Mouse (Mus musculus) hindlimb bud, embryonic 11.5 days (tissue): ENCODE data around the gene Hoxd8.

ENCODE experiments used
- DNase-seq: peaks from one replicate; pipeline ENCODE4 v3.0.0-alpha.2; 2012; ENCODE audit warnings: low read depth, low spot score; ENCODE audit errors: extremely low spot score

Hoxd8 gene

DNA sequence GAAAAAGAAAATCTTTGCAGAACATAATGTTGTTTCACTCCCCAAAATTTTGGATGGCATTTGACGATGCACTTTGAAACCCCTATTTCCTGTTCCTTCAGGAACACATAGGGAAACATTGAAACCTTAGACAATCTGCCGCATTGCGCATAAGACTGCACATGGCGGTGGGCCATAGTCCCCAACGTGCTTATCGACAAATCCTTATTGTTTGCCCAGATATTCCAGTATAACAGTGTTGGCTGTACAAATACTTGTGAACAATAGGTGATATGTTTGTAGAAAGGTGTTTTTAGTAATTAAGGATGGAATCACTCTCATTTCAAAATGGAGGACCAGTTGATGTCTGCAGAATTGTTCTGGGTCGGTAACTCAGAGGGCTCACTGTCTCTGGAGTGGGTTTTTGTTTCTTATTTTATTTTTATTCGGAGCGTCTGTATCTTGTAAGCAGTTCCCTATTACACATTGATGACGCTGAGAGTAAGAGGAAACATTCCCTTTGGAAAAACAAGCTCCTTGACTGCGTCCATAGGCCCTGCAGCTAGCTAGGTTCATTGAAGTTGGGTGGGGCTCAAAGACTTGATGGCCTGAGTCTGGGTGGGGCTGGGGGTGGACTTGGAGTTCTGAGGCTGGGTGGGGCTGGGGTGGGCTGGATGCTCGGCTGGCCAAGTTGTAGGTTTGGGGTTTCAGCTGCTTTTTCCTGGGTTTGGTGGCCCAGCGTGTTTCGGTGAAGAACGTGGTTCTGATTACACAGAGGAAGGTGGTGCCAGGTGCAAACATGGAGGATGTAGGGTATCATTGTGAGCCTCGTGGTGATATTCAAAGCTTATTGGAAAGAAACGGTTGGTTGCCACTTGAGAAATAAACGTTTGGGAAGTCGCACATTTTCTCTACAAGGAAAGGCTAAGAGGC lies 9.1 kb downstream of the Hoxd8 start:
- no peak for DNase-seq

DNA sequence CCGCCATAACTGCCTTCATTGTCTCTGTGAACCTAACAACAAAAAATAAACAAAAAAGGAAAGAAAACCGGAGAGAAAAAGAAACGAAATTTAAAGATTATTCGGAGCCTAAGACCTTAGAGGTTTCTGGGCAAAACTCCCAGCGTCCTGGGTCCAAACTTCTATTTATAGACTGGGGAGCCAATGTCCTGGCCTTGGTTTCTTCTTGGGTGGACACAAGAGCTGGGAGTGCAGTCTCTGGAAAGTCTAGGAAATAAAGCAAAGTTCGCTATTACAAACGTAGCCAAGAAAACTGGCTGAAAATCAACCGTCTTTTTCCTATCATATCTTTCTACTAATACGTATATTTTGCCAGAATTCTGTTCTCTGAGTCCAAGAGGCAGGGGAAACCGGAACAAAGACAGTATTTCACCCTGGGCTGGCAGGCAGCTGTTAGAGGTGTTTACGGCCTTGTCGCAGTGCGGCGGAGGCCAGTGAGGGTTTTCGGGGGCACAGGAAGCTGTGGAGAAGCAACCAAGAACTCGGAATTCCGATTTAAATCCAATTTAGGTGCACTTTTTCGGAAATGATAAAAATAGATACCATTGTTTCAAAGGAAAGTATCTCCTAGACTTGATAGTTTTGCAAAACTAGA lies 9.9 kb downstream of the Hoxd8 start:
- DNase-seq: no peak

DNA sequence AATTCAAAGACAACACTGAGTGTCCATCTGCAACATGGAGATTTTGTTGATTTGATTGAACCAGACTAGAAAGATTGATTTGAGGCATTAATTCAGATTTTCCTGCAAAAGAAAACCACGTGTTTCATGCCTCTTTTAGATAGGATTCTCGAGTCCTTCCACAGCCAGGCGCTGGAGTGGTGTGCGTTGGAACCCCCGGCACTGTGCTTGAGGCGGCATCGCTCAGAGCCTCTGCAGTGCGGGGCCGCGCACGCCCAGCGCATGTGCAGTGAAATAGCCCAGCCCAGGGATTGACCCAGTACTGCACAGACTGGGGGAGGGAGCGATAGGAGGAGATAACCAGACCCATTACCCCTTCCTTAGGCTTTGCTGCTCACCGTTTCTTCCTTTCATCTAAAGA lies 10.5 kb downstream of the Hoxd8 start:
- DNase-seq: no peak

DNA sequence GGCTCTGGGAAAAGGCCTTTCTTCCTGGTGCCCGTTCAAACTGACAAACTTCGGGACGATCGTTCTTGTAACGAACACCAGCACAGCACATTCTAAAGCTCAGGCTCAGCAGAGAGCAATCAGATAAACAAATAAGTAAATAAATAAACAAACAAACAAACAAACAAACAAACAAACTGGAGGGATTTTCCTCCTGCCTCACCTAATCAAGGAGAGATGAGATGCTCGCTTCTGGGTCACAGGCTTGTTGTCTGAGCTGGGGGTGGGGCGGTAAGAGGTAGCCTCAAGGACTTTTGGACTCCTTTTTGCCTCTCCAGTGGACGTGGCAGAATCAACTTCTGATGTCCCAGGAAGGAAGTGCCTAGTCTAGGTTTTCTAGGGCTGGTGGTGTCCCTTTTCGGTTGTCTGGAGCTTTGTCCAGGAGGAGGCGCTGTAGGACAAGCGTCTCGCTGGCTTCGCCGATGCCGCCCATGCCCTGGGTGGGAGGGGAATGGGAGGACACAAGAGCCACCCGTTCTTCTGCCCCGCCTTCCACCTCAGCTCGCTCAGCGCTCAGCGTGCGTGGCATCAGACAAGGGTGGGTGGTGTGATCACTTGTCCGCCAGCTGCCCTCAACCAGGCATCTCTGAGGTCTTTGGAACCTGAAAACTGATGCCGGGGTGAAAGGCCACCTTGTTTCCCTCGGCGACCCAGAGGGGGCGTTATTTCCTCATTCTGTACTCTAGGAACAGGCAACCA lies 11.3 kb downstream of the Hoxd8 start:
- DNase-seq: peak; percentile 94

DNA sequence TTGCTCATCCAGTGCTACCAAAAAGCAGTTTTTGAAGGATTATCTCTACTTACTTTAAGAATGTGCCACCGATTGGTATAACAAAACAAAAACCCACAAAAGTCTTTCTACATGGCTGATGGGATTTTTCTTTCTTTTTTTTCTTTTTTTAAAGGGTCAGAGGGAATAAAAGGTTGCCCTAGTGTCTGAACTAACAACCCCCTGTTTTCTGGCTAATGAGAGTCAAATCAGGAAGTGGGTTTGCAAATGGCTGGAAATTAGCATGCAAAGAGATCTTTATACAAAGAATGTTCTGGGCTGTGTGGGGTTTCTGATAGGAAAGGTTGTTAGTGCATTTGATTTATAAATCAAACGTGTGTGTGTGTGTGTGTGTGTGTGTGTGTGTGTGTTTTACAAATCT lies 16.0 kb downstream of the Hoxd8 start:
- no peak for DNase-seq

DNA sequence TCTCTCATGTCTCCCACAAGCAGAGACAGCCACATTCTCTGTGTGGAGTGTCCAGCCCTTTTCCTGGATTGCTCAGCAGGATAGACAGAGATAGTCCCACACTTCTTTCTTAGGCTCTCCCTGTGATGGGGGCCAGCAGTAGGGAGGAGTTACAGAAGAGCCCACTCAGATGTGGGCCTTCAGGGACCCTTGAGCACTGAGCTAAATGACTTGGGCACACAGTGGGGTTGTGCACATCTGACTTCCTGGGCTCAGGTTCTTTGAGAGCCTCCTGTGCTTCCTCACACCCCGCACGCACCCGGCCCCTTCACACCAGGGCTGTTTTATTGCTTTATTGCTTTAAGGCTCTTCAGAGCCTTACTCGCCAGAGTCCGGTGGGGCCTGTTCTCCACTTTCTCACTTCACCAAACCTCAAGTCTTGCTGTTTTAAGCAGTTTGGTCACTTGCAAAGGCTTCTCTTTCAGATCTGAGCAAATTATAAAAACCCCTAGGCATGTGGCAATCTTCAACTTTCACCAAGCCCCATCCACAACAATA lies 16.6 kb downstream of the Hoxd8 start:
- no peak for DNase-seq

DNA sequence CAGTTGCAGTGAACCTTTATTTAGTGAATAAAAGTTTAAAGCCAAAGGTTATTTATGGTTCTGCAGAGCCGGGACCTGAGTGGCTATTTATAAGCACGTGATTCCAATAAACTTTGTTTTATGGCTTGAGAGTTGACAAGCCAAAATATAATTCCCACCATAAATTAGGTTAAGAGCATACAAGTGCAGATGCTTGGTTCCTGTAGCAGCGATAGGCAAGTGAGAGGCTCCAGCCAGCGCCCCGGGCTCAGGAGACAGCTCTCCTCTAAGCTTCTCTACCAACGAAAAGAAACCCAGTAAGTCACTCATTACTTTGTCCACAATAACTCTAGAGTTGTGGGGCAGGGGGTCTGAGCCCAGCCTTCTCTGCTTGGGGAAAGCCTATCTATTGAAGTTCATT lies 17.5 kb downstream of the Hoxd8 start:
- no peak for DNase-seq

DNA sequence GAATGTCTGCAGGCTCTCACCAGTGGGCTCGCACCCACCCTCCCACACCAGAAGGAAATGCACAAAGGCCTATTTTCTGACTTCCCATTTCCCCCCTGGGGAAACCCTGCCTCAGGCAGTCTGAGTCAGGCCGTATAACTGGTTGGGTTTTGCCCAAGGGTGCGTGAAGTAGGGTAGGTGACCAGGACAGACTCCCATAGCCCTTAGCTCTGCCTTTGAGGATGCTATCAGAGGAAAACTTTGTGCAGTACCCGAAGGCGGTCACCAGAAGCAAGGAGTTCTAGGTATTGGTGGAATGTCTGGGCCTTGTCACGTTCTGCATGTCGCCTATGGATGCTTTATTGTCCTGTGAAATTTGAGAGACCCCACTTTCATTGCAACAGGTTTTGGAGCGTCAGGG lies 18.5 kb downstream of the Hoxd8 start:
- no peak for DNase-seq

DNA sequence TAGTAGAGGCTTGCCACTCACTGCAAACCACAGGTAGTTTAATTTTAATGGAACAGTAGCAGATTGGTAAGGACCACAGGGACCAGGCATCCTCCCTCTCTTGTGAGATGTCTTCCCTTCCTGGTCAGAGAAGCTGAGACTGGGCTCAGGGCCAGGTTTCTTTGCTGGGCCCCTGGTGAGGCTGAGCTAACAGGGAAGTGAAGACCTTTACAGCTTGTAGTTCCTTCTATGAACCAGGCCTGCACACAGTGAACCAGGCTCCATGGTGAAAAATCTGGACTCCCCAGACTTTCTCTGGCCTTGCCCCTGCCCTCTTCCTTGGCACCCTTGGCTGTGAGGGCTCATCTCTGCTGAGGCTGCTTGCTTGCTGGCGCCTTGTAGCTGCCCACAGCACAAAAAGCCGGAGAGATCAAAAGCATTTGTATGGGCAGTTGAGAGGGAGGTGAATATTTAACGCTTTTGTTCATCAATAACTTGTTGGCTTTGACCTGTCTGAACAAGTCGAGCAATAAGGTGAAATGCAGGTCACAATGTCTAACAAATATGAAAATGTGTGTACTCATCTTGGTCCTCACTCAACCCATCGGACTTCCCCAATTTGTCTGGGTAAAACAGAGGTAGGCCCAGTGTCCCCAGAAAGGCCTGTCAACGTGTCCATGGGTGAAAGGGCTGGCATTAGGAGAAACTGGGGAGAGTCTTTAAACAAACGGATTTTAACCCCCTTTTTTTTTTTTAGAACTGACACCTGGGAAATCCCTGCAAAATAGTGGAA lies 20.0 kb downstream of the Hoxd8 start:
- DNase-seq: no peak

DNA sequence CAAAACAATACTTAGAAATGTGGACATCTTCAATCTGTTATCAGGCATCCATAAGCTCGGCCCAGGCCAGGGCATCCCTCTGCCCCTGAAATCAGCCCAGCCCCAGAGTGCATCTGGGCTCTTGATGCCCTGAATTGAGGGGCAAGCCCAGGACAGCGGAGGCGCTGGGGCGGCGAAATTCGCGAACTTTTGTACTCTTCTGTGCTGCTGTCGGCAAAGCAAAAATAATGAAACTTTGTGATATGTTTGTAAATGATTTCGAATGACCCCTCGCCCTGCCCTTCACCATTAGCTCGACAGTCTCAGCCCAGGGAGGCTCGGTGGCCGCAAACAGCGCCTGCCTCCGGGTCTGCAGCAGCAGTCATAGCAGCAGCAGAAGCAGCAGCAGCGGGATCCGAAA lies 20.8 kb downstream of the Hoxd8 start:
- DNase-seq: no peak

DNA sequence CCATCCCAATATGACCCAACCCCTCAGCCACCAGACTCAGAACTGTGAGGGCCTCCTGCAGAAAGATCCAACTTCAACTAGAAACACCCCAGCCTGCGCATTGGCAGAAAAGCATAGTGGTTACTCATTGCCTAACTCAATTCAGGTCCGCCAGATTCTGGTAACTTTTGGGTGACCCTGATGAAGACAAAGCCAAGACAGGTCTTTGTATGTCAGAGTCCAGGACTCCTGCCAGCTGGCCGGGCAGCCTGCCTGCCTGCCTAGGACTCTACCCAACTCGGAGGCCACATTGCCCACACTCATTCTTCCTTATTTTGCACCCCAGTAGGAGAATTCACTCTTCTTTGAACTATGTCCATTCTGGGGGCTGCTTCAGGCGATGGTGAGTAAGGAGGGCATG lies 22.1 kb downstream of the Hoxd8 start, which contains the start of gene Gm28230:
Gm28230 (plus strand) TSS at position 178 of the 400 bp plus-strand sequence.
- DNase-seq: no peak

DNA sequence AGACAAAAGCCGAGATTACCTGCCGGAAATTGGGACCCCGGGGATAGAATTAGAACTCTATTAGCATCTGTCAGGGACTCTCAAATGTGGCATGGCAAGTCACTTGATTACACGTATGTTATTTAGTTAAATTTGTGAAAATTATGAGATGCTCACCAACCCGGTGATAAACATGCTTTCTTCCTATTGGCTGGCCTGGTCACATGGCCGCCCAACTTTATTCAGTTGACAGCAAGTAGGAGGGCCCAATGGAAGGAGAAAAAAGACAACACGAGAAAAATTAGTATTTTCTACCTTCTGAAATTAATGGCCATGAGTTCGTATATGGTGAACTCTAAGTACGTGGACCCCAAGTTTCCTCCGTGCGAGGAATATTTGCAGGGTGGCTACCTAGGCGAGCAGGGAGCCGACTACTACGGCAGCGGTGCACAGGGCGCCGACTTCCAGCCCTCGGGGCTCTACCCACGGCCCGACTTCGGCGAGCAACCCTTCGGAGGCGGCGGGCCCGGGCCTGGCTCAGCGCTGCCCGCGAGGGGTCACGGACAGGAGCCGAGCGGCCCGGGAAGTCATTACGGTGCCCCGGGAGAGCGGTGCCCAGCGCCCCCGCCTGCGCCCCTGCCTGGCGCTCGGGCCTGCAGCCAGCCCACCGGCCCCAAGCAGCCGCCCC lies 22.7 kb downstream of the Hoxd8 start:
- no peak for DNase-seq

DNA sequence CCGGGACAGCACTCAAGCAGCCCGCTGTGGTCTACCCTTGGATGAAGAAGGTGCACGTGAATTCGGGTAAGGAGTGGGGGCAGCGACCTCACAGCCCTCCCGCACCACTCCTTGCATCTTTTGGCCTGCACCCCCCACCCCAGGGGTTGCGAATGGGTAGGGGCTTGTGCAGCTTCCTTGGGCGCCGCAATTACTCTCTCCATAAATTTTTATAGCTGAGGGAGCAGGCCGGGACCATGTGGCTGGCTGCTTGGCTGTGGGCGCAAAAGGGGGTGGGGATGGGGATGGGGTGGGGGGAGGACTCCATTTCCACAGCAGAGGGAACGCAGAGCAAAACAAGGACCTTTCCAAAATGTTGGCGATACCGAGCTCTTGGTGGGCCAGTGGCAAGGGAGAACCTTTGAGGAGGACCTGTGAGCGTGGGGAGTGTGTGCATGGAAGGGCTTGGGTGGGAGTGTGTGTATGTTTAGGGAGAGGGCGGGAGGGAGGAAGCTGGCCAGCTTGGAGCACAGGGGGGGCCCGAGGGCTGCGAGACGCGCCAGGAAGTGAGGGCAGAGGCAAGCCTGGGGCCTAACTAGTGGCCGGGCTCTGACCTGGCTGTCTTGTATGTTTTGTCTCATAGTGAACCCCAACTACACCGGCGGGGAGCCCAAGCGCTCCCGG lies 23.4 kb downstream of the Hoxd8 start:
- DNase-seq: no peak

DNA sequence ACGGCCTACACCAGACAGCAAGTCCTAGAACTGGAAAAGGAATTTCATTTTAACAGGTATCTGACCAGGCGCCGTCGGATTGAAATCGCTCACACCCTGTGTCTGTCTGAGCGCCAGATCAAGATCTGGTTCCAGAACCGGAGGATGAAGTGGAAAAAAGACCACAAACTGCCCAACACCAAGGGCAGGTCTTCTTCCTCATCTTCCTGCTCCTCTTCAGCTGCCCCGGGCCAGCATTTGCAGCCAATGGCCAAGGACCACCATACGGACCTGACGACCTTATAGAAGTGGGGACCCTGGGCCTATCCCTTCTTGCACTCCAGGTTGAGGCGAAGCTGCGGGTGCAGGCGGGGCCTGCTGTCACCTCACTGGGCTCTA lies 23.9 kb downstream of the Hoxd8 start:
- DNase-seq: no peak

DNA sequence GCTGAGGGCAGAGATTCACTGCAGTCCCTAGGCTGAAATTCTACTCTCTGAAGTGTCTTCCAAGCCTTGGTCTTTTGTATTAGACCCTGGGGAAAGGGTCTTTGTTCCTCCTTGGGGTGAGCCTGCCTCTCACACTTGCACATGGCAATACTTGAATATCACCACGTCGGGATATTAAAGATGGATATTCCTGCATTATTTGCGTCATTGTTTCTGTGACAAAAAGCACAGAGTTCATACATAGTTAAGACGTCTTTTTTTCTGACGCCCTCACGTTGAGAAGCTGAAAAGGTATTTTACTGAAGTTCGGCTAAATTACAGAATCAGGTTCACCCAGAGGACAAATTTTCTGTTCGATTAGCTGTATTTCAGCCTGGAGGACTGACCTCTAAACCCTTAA lies 25.9 kb downstream of the Hoxd8 start:
- no peak for DNase-seq

DNA sequence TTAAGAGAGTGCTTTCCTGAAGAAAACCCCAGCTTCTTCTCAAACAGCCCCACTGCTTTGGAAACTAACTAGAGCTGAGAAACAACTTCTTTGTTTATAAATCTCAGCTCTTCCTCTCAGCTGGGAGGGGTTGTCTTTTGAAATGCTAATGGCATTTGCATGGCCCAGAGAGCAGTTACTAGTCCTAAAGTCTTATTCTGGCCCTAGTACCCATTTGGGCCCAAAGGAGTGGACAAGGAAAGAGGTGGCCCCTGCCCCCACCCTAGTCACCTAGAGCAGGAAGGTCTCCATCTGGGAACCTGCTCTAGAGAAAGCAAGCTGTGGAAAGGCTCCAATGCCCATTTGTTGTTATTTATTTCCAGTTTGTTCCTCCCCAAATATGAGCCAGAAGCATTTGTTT lies 26.6 kb downstream of the Hoxd8 start:
- DNase-seq: no peak

DNA sequence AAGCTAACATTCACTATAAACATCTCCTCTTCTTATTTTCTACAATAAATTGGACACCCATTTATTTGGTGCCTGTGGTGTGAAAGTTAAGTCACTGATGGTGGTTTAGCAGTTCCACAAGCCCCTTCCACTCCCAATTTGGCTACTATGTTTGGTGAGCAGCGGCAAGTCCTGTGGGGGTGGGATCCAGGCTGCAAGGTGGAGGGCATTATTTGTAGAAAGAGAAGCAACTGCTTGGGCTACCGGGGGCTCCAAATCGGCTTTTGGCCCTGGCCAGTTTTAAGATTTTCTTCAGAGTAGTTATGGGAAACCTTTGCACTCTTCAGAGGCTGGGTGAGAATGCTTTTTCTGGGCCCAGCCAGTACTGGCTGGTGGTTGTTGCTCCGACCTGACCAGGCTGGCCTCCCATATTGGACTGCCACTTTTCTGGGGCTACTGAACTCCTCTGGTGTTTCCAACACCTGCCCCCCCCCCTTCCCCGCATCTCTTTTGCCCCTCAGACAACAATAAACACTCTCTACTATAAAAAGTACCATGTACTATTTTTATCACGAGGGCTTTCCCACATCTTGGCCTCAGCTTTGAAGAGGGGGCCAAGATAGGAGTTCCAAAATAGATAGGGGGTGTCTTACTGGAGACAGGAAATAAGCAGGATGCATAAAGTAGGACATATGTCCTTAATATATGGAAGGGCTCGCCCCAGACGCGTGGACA lies 27.5 kb downstream of the Hoxd8 start:
- DNase-seq: no peak

DNA sequence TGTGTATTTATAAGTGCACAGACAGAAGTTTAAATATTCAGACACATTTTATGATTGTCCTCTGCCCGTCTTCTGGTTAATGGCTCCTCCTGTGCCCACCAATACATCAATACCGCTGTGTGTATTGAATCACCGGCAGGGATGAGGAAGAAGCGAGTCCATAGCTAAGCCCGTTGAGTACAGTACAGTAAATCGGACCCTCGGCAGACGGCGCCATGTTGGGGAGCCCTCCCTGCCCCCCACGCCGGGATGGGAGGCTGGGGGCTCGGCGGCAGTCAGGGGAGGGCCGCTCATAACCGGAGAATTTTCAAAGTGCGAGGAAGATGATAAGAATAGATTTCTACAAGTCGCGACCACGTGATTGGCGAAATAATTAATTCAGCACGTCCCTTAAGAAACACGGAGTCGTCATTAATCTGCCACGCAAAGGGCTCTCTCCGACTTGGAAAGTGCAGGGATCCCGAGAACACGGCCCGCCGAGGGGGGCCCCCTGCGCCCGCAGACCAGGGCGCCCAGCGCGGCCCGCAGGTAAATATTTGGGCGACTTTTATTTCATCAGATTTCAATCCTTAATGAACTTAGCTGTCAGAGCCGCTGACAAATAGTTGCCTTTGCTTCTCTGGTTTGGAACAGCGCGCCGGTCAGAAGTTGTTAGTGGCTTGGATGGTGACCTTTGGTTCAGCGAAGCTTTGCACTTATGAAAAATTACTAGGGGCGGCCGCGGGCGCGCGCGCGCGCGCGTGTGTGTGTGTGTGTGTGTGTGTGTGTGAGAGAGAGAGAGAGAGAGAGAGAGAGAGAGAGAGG lies 28.3 kb downstream of the Hoxd8 start:
- no peak for DNase-seq
